Mouse (Mus musculus): Measurements from ENCODE around the gene Med7.

DNA sequence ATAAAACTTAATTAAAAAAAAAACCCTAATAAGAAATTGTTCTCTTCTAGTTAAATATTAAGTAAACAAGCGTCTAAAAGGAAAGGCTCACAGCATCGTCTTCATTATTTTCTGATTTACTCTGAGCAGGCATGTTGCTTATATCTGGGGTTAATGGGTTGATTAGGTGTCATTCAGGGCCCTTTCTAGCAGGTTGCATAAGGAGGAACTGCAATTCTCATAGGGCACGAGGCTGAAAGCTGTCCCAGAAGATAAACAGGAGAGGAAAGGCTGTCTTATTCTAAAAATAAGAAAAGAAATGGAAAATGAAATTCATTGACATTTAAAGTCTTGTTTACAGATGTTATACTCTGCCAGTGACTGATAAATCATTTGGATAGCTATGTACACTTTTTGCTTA lies 23.2 kb downstream of the Med7 start:
- no peak for TF ChIP-seq CTCF (IDR thresholded peaks at IDR 0.05; ENCODE audit: extremely low read depth, insufficient read depth, low read length)
- no peak for TF ChIP-seq POLR2A (IDR thresholded peaks at IDR 0.05; ENCODE audit: extremely low read depth, insufficient read depth, low read length)

Data from cortical plate, adult 2 months (tissue).